Mouse (Mus musculus) embryonic fibroblast, embryonic 13.5 days (primary cell): ENCODE measurements at regions not wholly inside any gene's neighbourhood (a gene's known extent, or its start where the extent isn't known, plus 50 kb on each side); places are given as distances from the start of the nearest gene placed in this dataset.

ENCODE experiments used
- CTCF ChIP-seq: IDR thresholded peaks from 2 replicates; pipeline ENCODE4 v1.5.1; 2011; ENCODE audit warnings: mild to moderate bottlenecking, control low read depth, low read length, moderate library complexity, borderline replicate concordance; ENCODE audit not compliant: insufficient read depth
- POLR2A ChIP-seq: IDR thresholded peaks from 2 replicates; pipeline ENCODE4 v1.6.1; 2011; ENCODE audit warnings: low read depth, mild to moderate bottlenecking, control low read depth, low read length, moderate library complexity

DNA sequence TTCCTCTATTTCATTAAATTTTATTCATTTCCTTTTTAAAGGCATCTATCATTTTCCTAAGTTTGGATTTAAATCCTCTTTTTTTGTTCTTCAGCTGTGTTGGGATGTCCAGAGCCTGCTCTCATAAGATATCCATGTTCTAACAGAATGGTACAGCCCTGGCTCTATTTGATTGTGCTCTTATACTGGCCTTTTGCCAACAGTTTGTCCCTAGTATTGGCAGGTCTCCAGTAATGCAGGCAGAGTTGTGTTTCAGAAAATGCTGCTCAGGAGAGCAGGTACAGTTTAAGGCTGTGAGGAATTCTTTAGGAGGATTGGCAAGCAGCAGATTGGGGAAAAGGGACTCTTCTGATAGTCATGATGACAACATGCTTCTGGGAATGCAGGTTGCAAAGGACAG lies 797.1 kb upstream of the Slit2 start:
- TF ChIP-seq CTCF (no peak), POLR2A (no peak)
